Mouse (Mus musculus) heart, postnatal 25 days (tissue): ENCODE measurements around the gene Axin1. TPM values are rescaled to one million over a fixed set of nuclear protein-coding genes. Genes with fewer than 3 reads are reported as not detected.
A peak's percentile ranks its signal among the peaks of the same experiment; 100 is the strongest.

Source experiments
- DNase-seq: peaks from one replicate; pipeline ENCODE4 v3.0.0; 2022; ENCODE audit warnings: low spot score
- intact Hi-C: fragments of 180-260 bp; cut with DNase I; formaldehyde crosslinking; loops from one replicate; pipeline ENCODE4 v1.15.1; 2025
- total RNA-seq, 2 experiments: library from RNA; stranded (reverse); gene quantifications; 2 replicates each; pipeline ENCODE4 v1.2.3; 2021

Axin1 gene
- total RNA-seq, 2 experiments from 2014 or later, result 14.0 to 16.0 TPM

- intact Hi-C loops, result no loop called here
- DNase-seq, result no peak
Observed at GRCm38 (mm10) chr17:26116503-26117258, 21.8 kb upstream of the Axin1 start.

GRCm38 (mm10) chr17:26119766-26120710, 18.4 kb upstream of the Axin1 start:
- intact Hi-C loops, result loop anchor here (5.0 kb wide), 1 partner anchor 122 kb away; the partner anchor contains the start of gene Fam234a
- no peak for DNase-seq

- no peak for DNase-seq
Observed at GRCm38 (mm10) chr17:26122431-26123140, 15.9 kb upstream of the Axin1 start.

GRCm38 (mm10) chr17:26123267-26123684, 15.2 kb upstream of the Axin1 start, which contains the start of gene Mrpl28:
Gene Mrpl28, plus strand, starts transcription at chr17:26123500.
- intact Hi-C loops, result loop anchor here (1.0 to 5.0 kb wide), 2 partner anchors 15 to 119 kb away; partner anchors contain the start of genes Axin1 and Fam234a
- peak; percentile 73 for DNase-seq

More at GRCm38 (mm10) chr17:26122431-26123140, 15.9 kb upstream of the Axin1 start:
- intact Hi-C loops, result loop anchor here (1.0 to 5.0 kb wide), 2 partner anchors 16 to 120 kb away; partner anchors contain the start of genes Axin1 and Fam234a

- DNase-seq, result no peak
- intact Hi-C loops, result loop anchor here (5.0 kb wide), 1 partner anchor 118 kb away; the partner anchor contains the start of gene Fam234a
Observed at GRCm38 (mm10) chr17:26124560-26124959, 13.9 kb upstream of the Axin1 start.

GRCm38 (mm10) chr17:26125226-26125625, 13.3 kb upstream of the Axin1 start:
- intact Hi-C loops, result no loop called here
- DNase-seq, result no peak

- no peak for DNase-seq
- intact Hi-C loops, result no loop called here
Observed at GRCm38 (mm10) chr17:26131062-26131732, 7.3 kb upstream of the Axin1 start.

- intact Hi-C loops, result no loop called here
- DNase-seq, result no peak
Observed at GRCm38 (mm10) chr17:26131856-26132853, 6.3 kb upstream of the Axin1 start.

GRCm38 (mm10) chr17:26137106-26137750, 1.3 kb upstream of the Axin1 start:
- DNase-seq, result no peak
- intact Hi-C loops, result no loop called here

- intact Hi-C loops, result loop anchor here (1.0 to 2.0 kb wide), 2 partner anchors 14 to 105 kb away; partner anchors contain the start of gene Mrpl28
- DNase-seq, result no peak
Observed at GRCm38 (mm10) chr17:26137751-26138130, 747 bp upstream of the Axin1 start.

GRCm38 (mm10) chr17:26138901-26139381, 453 bp downstream of the Axin1 start:
- no peak for DNase-seq
- intact Hi-C loops, result loop anchor here (1.0 to 2.0 kb wide), 2 partner anchors 16 to 104 kb away; partner anchors contain the start of gene Mrpl28

- DNase-seq, result no peak
- intact Hi-C loops, result no loop called here
Observed at GRCm38 (mm10) chr17:26142796-26143195, 4.3 kb downstream of the Axin1 start.

- no peak for DNase-seq
- intact Hi-C loops, result no loop called here
Observed at GRCm38 (mm10) chr17:26143386-26143785, 4.9 kb downstream of the Axin1 start.

- DNase-seq, result no peak
Observed at GRCm38 (mm10) chr17:26149056-26149455, 10.6 kb downstream of the Axin1 start.

GRCm38 (mm10) chr17:26151886-26152630, 13.6 kb downstream of the Axin1 start:
- DNase-seq, result no peak
- intact Hi-C loops, result no loop called here

More at GRCm38 (mm10) chr17:26149056-26149455, 10.6 kb downstream of the Axin1 start:
- intact Hi-C loops, result no loop called here

GRCm38 (mm10) chr17:26162736-26163135, 24.2 kb downstream of the Axin1 start:
- intact Hi-C loops, result no loop called here
- no peak for DNase-seq
